Mouse (Mus musculus) induced T-regulatory cell, adult 2 months (primary cell): Measurements from ENCODE around the gene Pde9a.
"Not testable (repeated sequence)": the region's sequence is repeated elsewhere in the genome, so short reads cannot be mapped to it uniquely, and the experiment has no call there.

Source experiments
- DNase-seq: peaks from one replicate; pipeline ENCODE4 v3.0.0-alpha.2; 2012; ENCODE audit warnings: low read depth

The Pde9a gene

GRCm38 (mm10) chr17:31385671-31386665 lies at the start of gene Pde9a:
Gene Pde9a (plus strand): TSS chr17:31386210.
- DNase-seq: peak; percentile 53

DNA sequence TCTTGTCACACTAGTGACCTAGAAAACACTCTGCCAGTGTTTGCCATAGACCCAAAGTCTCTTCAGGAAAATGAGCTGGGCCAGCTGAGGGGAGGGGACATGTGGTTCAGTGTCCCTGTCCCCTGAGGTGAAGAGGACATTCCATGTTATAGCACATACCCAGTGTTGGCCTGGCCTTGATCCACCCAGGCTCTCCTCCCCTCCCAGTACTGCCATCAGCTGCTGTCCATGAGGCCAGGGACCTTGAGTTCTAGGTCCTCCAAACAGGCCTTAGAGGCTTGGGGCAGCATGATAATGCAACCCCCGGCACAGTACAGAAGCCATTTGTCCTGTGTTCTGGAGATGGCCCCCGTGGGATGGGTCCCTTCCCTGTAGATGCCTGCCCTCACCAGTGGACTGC lies 46.2 kb upstream of the Pde9a start:
- no peak for DNase-seq

DNA sequence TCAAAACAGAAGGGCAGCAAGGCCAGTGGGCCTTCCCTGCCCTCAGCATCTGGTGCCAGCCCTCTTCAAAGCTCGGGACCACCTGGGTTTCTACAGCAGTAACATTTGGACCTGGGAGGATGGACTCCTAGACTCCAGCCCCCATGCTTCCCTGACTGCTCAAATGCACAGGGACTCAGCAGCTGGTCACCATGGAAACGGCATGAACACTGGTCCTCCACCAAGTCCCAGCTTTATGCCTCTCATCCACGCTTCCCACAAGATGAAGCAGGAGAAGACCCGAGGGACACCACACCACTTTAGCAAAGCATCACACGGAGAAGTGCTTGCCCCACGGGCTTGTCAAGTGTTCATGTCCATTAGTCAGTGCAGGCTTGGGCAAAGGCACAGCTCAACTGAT lies 43.8 kb upstream of the Pde9a start:
- DNase-seq: no peak

DNA sequence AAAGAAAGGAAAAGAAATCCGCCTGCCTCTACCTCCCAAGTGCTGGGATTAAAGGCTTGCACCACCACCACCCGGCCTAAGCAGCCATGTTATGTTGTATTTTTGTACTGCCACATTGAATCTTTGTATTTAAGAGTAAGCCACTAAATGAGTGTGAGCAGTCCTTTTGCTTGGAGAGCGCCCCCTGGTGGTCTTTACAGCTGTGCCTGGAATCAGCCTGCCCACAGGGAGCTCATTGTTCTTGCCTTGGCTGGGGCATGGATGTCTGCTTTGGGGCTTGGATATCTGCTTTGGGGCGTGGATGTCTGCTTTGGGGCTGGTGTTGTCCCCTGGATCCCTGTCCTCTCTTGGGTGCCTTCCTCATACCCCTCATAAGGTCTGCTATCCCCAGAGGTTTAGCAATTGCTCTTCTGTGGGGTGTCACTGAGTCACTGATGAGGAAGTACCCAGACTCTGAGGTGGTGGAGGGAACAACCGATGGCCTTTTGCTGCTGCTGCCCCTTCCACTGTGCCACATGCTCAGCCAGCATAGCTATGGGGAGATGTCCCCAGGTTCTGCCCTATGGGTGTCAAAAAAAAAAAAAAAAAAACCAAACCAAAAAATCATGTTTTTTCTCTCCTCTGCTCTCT lies 41.7 kb upstream of the Pde9a start:
- peak; percentile 88 for DNase-seq

- DNase-seq: no peak
Measured at GRCm38 (mm10) chr17:31344816-31345215, 41.2 kb upstream of the Pde9a start.

DNA sequence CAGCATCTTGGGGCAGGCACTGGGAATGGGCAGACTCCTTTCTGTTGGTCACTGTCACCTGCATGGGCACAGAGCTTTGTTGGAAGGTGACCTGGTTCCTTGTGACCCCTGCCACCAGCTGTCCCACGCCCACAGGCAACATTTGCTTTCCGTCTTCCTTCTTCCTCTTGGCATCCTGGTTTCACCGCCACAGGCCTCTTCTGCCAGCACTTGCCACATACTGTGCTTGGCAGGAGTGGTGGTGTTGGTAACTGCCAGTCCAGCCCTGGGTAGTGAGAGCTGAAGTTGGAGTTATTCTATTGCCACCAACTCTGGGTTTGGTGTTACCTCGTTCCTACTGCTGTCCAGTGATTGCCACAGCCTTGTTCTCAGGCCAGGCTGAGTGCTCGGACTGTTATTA lies 37.9 kb upstream of the Pde9a start:
- DNase-seq: no peak

DNA sequence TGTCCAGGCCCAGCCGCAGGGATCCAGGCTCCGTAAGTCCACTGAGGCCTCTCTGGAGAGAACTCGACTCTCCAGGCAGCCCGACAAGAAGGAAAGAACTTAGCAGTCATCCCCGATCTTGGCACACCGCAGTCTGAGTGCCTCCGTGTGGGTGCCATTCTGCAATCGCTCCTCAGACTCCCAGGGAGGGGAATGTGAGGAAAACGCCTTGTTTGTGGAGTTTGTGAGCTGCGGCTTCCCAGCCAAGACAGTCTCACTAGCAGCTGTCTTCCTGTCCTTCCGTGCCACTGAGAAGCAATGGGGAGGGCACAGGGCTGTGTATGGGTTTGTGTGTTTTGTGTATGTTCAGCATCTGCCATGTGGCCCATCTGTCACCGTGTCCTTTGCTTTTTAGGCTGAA lies 36.6 kb upstream of the Pde9a start:
- no peak for DNase-seq

DNA sequence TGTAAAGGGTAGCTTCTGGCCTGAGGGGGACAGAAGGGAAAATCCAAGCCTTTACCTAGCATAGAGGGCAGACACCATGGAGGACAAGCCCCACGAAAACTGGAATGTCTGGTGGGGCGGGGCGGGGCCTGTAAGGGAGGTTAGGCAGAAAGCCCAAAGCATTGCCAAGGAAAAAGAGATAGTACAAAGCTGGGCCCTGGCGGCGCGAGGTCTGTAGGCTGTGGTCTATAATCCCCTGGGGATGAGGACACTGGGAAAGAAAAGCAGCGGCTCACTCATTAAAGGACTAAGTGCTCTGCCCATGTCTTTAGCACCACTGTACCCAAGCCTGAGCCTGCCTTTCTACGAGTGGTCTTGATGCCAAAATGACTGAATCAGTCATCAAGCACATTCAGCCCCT lies 34.0 kb upstream of the Pde9a start:
- DNase-seq: no peak

DNA sequence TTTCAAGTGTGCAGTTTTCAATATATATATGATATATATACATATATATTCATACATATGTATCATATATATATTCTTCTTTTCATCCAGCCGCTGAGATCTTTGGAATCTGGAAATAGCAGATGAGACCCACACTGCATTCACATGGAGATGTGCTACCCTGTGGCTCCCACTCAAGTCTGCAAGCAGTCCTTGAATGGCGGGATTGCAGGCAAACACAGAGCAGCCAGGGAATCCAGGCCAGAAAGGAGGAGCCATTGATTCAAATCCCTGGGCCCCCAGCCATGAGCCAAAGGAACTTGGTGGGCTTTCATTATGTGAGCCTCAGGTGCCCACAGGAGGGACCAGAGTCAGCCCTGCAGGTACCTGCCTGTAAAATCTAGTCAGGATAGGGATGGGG lies 32.8 kb upstream of the Pde9a start:
- DNase-seq: no peak

GRCm38 (mm10) chr17:31354684-31355083 lies 31.3 kb upstream of the Pde9a start:
- DNase-seq: not testable (repeated sequence)

DNA sequence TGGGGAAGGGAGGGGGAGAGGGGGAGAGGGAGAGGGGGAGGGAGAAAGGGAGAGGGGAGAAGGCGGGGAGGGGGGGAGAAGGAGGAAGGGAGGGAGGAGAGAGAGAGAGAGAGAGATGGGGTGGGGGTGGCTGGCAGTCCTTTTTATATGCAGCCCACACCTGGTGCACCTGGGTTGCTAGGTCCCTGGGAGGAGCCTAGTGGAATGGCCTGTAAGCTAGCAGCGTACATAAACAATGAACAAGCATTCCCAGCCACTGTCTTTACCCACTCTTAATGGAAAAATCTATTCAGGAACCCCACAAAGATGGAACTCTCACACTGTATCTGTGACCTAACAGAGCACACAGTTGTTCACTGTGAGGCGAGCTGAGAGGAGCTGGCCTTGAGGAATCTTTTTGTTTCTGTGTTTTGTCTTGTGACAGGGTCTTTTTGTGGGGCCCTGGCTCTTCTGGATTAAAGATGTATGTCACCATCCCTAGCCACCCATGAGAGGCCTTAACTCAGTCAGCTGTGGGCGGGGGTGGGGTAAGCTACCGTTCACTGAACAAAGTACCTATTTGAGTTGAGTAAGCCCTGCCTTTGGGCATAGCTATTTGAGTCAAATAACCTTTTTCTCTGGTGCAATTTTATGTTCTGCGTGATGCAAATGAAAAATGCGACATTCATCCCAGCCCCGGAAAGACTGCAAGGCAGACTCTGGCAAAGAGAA lies 30.1 kb upstream of the Pde9a start:
- DNase-seq: no peak

DNA sequence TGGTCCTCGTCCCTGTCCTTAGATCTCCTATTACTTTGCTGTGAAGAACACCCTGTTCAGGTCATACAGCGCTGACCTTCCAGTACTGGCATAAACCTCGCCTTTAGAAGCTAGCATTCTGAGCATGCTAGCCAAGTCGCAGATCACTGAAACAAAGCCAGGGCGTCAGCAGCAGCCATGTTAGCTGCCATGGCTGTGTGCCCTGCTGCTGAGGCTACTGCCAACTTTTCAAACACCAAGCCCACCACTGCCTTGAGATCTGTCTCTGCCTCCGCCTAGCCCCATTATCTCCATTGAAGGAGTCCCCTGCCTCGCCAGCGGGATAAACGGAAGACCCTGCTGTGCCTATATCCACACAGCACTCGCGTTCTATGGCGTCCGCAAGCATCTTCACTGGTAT lies 25.4 kb upstream of the Pde9a start:
- no peak for DNase-seq

GRCm38 (mm10) chr17:31365586-31366166 lies 20.3 kb upstream of the Pde9a start:
- DNase-seq: no peak

DNA sequence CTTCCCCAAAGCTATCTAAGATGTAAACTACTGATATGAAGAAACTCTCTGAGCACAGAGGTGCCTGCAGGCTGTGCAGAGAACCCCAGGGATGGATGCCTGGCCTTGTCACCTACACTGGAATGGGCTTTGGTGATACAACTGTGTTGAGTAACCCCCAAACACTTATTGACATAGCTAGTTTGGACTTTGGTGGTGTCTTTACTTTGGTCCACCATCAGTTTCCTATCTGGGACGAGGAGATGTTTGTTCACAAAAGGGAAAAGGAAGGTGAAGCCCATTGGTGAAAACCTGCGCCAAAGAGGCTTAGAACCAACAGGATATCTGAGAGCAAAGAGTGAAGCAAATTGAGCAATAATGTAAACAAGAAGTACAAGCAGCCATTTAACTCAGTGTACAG lies 15.8 kb upstream of the Pde9a start:
- no peak for DNase-seq

- no peak for DNase-seq
Measured at GRCm38 (mm10) chr17:31370931-31371330, 15.1 kb upstream of the Pde9a start.

DNA sequence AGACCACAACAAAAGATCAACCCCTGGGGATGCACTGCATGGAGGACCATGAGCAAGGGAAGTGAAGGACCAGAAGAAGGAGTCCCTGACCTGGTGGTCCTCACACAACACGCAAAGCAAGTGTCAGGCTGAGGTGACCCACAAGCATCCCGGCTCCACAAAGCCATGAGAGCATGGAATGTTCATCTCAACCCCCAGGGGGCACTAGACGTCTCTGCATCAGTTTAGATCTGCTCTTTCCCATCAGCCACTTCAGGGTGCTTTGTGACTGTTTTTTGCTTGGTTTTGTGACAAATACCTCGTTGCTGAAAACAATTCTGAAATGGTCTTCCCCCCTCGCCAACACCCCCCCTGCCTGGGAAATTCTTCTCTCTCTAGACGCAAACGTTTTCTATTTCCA lies 8.0 kb upstream of the Pde9a start:
- peak; percentile 72 for DNase-seq

- no peak for DNase-seq
Measured at GRCm38 (mm10) chr17:31378361-31378761, 7.6 kb upstream of the Pde9a start.

GRCm38 (mm10) chr17:31379086-31379485 lies 6.9 kb upstream of the Pde9a start:
- no peak for DNase-seq

- no peak for DNase-seq
Measured at GRCm38 (mm10) chr17:31379863-31380262, 6.1 kb upstream of the Pde9a start.

DNA sequence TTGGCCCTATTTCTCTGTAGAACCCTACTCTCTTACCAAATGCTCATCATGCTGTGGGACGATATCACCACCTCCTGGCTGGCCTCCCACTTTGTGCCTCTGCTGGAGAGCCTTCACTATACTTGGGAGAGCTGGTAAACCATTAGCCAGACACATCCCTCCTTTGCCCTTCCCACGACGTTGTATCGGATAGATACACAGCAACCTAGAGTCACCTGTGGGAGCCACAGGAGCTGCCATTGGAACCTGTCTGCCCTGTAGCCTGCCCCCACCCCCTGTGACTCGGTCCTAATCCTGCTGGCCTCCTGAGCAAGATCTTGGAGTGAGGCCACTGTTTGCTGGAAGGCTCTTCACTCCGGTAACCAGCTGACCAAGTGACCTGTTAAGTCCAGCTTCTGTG lies 2.7 kb upstream of the Pde9a start:
- DNase-seq: no peak

- no peak for DNase-seq
Measured at GRCm38 (mm10) chr17:31384968-31385627, 912 bp upstream of the Pde9a start.

GRCm38 (mm10) chr17:31386766-31387275 lies 811 bp downstream of the Pde9a start:
- DNase-seq: peak; percentile 16
